Mouse (Mus musculus): ENCODE measurements around the gene Recql.
A peak's percentile ranks its signal among the peaks of the same experiment; 100 is the strongest.

The Recql gene

DNA sequence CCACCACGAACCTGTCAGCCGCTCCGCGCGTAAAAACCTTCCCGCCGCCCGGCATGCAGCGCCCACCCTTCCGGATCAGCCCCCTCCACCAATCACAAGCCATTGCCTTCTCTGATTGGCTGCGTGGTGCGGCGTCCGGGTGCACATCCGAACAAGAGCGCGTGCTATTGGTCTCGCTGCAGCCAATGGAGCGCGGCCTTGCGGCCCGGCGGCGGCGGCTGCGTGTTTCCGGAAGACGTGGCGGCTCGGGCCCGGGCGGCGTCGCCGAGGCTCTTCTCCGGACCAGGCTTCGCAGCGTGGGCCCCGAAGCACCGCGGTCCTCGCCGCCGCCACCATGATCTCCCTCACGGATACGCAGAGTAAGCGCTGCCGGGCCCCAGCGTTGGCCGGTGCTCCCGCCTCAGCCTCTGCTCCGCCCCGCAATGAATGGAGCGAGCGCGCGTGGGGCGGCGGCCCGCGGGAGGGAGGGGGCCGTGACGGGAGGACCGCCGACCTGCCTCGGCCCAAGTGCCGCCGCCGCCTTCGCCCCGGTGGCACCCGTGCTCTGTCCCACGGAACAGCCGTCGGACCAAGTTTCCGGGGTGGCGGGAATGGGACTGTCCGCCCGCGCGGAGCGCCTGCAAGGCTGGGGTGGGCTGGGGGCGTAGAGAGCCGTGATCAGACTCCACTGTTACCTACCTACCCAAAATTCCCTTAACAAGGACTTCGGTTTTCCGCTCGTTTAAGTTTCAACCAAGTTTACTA lies at the start of gene Recql, which contains the start of gene Golt1b:
Gene Recql (minus strand): TSS at position 77 of the 744 bp plus-strand sequence.
Gene Golt1b (plus strand): TSS at position 211 of the 744 bp plus-strand sequence.
- peak; percentile 96 for DNase-seq (ENCODE audit: low read depth, low spot score)

DNA sequence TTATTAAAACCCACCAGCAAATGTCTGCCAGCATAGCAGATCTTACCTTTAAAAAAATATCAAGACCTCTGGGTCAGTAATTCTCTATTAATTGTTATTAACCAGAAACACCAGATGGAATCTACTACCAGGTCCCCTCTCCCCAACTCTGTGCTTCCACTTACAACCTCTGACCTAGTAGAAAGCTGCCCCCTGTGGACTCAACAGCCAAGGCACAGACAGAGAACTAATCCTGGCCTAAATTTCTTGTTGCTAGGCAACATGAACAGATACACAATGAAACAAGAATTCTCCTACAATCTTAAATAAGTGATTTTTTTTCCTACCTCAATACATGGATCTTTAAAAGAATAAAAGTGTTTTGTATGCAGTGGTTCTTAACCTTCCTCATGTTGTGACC lies 42.2 kb upstream of the Recql start:
- DNase-seq (ENCODE audit: low read depth, low spot score), result no peak

DNA sequence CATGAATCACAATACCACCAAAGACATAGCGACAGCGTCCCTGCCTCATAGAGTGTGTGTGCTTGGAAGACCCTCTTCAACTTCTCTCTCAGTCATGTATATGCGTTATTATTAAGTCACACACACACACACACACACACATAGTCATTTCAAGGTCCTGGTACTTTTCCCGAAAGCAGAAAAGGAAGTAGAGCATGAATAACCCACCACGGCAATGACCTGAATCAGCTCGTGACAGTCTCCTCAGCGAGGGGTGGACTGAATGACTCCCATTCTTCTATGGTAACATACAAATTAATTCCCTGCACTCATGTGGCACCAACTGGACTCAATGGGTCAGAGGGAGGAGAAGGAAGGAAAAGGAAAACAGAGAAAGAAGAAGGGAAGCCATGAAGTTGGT lies 38.1 kb upstream of the Recql start:
- no peak for DNase-seq (ENCODE audit: low read depth, low spot score)

DNA sequence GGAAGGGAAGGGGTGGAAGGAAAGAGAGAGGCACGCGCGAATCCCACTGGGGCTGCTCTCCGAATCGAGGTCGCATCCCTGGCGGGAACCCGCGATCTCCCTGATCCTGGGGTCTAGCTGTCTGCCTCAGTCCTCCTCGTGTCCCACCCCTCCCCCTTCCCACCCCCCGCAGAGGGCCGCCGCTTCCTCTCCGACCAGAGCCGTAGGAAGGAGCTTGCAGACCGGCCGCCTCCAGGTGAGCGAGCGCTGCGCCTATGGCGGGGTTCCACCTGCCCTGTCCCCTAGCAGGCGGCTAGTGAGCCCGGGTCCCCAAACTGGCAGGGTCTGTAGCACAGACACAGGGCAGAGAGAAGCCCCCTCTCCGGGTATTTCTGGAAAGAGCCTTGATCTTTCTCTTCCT lies 27.7 kb upstream of the Recql start:
- no peak for DNase-seq (ENCODE audit: low read depth, low spot score)

DNA sequence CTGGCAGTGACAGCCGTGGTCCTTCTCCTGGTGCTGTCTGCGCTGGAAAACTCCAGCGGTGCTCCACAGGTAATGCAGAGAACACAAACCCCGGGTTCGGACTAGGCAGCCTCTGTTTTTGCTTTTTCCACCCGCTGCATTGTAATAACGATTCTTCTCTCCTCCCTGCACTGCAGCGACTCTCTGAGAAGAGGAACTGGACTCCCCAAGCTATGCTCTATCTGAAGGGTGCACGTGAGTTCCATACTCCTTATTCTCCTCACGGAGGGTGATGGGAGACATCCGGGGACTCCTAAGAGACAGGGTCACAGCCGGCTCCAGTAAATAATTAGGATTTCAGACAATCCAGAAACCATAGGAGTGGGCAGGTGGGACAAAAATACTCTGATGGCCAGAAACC lies 27.0 kb upstream of the Recql start:
- DNase-seq (ENCODE audit: low read depth, low spot score), result no peak

DNA sequence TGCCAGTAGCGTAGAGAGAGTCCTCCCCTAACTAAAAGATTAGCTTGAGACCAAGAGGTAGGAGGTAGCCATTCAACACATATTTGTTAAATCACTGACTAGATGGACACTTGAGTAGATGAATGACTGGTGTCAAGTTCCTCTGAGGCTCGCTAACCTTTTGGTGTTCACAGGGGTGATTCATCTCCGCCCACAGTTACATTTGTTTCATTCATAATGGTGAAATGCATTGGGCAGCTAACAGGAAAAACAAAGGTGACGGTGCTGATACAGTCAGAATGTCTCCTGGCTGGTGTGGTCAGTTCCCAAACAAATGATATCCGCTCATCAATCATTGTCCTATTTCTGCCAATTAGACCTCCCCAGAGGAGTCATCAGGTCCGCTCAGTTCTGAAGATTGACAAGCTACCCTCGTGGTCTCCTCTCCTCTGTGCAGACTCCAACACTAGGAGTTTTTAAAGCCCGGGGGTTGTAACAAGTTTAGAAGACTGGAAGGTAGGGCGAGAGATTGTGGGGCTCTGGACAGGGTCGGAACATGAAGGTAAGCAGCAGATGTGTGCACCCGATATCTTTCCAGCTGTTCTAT lies 26.1 kb upstream of the Recql start, which contains the start of gene Spx:
Gene Spx (plus strand): TSS at position 536 of the 586 bp plus-strand sequence.
- DNase-seq (ENCODE audit: low read depth, low spot score), result no peak

DNA sequence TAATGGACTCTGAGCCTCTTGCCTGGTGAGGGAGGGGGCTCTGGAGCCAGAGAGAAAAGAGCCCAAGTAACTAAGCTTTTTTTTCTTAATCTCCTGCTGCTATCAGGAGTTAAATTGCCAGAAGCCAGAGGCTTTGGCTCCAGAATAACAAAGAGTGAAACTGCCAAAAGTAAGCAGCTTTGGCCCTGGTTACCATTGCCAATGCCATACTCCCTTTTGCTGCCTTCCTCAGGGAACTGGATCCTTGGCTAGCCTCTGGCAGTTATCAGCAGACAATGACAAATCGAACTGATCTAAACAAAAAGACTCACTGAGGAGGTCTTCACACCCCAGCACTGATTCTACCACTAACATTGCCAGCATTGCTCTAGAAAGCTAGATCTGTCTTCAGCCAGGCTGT lies 24.3 kb upstream of the Recql start:
- DNase-seq (ENCODE audit: low read depth, low spot score), result no peak

DNA sequence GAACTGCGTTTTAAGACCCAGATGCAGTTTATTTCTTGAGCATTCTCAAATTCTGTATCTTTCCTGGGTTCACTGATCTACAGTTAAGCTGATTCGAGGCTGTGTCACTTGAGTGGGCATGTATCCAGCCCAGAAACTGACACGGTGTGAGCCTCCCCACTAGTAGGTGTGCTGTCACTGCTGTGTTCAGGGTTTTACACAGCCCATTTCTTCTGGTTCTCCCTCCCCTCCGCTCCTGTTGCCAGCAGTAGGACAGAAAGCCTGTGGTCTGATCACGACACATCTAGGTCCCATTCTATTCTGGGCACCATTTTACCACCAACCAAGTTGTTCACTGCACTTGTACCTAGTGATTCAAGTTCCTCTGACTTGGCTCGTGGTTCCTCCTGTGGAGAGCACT lies 8.9 kb upstream of the Recql start:
- no peak for DNase-seq (ENCODE audit: low read depth, low spot score)

DNA sequence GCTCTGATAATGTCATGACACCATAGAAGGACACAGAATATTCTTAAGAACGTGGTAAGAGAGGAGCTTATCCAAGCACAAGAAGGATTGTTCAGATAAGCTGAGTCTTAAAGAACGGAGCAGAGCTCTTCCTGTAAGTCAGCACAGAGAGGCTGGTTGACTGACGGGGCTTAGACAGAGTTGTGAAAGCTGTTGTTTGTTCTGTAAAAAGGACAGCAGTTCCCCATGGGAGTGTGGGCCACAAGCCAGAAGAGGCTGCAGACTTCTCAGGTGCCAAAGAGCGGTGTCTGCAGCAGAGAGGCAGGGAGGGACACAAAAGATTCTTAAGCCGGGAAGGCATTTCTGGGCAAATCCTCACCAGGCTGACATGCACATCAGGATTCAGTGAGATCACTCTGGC lies 7.8 kb upstream of the Recql start:
- DNase-seq (ENCODE audit: low read depth, low spot score), result no peak

DNA sequence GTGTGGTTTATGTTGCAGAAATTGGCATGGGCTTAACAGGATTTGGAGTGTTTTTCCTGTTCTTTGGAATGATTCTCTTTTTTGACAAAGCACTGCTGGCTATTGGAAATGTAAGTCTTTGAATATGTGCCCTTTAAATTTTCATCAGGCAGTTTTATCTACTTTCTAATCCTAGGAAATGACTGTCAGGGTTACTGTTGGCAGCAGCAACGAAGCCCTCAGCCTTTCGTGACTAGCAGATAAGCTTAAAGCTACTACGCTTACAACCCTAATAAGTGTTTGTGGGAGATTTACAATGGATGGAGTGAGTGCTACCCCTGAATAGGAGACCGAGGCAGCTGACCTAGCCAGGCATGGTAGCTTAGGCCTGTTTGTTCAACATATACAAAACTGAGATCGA lies 5.4 kb upstream of the Recql start:
- no peak for DNase-seq (ENCODE audit: low read depth, low spot score)

DNA sequence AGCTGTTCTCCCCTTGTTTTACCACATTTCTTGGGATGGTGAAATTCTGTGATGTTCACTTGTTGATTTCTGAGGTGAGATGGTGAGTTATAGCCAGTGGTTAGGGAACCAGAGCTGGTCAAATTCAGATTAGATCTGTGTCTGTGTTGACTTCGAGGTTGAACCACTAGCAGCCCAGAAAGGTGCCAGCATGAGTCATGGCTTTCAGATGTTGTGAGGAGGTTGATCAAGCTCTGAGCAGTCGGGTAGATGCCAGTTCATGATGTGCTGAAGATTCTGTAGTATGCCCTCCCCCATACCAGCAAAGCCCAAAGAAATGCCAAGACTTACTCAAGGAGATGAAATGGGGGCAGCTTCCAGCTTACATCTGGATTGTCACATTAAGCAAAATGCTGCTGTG lies 2.2 kb upstream of the Recql start:
- DNase-seq (ENCODE audit: low read depth, low spot score), result no peak

DNA sequence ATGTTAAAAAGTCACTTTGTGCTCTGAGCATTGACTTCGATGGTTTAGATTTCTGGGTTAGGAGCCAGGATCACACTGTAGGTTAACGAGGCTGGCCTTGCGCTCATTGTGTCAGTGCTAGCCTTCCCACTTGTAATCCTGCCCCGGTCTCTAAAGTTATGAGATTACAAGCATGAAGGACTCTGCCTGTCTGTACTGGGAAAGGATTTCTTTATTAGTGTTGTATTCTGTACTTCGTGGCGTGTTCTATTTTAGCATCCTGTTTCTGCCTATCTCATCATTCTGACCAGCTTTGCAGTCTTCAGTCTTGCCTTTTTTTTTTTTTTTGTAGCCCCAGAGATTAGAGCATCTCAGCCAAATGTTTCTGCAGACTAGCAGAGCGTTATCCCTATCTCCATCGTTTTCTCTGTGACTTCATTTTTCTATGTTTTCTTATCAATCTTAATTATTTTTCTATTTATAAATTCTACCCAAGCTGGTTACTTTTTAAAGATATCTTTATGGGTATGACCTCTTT lies 926 bp upstream of the Recql start:
- peak; percentile 17 for DNase-seq (ENCODE audit: low read depth, low spot score)

DNA sequence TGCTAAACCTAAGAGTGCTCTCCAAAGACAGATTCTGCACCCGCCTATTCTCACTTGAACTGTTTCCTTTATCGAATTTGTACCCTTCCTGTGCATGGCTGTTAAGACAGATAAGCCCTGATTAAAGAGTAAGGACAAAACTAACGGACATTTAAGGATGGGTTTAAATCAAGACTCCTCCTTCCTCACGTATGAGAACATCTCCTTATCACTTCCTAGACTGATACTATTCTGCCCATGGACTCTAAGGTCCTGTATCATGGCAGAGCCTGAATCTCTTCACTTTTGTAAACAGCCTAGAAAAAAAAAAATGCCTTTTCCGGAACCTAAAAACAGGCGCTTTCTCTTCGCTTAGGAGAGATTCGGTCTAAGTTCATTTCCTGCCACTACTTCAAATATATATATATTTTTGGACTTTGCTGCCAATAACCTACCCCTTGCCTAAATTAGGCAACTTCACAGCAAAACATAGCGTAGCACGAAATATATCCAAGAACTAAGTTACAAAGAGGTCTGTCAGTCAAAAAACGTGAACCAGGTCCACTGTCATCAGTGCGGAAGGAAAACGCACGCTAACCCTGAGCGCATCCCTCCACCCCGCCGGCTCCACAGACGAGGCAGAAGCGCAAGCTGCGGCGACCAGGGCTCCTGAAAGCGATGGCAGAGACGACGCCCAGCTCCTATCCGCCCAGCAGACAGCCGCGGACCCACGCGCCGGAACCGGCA lies 439 bp downstream of the Recql start:
- peak; percentile 11 for DNase-seq (ENCODE audit: low read depth, low spot score)

DNA sequence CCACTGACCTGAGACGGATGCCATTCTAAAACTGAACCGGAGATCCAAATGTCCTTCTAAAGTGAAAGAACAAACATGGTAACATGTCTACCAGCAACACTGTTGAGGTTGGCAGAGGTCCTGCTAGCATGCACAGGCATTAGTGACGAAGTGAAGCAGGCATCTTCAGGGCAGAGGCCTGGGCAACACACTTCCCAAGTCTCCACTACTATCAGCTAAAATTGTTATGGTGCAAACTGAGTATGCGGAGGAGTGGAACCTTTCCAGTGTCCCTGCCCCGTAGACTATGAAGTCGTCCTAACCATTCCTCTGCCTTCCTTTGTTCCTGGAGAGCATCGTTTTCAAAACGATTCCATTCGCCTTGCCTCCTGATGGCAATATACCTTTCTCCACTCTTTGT lies 2.4 kb downstream of the Recql start:
- DNase-seq (ENCODE audit: low read depth, low spot score), result no peak

DNA sequence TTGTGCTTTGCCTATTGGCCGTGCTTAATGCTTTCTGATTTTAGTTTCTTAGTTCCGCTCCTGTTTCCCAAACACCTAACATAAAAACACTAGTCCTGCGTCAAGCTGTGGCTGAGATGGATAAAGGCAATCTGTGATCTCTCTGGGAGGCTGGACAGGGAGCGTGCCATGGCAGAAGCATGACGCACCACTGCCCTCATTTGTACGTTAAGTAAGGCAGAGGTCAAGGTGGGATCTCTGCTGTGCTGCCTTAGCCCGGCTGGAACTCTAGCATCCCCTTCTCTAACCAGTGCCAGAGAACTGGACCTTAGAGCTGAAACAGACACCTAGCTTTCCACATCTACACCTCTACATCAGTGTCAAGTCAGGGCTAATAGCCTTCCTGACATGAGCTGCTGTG lies 5.3 kb downstream of the Recql start:
- no peak for DNase-seq (ENCODE audit: low read depth, low spot score)

DNA sequence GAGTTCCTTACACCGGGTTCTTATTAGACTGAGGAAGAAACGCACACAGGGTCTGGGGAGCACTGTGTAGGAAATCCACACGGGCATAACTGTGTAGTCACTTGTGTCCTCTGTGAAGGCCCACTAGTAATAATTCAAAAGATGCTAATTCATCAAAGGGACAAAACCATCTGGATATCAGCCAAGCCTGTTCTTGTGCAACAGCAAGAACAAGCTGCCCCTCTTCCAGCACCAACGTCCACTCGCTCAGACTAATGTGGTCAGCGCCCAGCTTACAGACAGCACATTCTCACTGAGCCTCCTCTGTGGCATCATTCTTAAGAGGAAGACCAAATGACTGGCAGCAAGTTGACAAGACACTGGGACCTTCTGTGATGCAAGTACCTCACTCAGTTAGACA lies 6.9 kb downstream of the Recql start:
- DNase-seq (ENCODE audit: low read depth, low spot score), result no peak

DNA sequence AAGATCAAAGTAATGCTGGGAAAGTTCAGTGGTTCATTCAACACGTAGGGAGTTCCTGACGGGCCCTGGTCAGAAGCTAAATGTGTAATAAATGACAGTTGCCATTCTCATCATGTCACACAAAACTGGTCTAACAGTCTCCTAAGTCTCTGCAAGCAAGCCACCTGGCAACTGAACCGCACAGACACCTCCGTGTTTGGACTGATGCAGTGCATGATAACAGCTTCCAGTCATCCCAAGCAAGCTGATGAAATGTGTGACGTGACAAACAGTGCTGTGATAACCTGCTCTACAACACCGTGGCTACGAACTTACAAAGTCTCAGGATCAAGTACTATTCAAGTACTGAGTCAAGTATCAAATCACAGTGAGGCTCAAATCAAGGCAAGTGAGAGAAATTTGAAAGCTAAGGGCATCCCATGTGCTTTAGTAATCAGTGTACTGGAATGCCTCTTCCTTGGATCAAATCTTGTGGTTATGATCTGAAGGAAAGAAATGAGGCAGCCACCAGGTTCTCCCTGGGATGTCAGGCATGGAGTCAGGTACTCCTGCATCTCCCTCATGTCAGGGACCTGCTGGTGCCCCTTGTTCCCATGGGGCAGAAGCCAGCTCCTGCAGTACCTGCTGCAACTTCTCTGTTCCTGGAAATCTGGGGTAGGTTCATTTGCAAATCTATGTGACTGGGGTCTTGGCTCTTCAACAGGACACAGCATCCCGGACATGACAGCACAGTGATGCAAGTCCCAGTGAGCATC lies 8.1 kb downstream of the Recql start:
- DNase-seq (ENCODE audit: low read depth, low spot score), result no peak

DNA sequence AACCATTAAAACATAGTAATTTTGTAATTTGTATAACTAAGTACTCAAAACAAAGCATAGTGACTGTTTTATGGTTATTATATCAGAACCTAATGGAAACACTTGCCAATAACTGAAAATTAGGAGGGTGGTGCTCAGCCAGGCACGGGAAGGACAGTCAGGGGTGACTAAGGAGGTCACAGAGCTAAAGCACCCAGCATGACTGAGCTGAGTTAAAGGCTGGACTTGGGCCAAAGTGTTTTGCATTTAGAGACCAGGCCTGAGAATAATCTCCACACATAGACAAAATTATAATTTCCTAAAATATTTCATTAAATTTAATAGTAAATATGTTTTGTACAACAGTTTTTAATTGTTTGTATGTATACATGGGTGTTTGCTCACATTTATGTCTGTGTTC lies 9.8 kb downstream of the Recql start:
- DNase-seq (ENCODE audit: low read depth, low spot score), result no peak

DNA sequence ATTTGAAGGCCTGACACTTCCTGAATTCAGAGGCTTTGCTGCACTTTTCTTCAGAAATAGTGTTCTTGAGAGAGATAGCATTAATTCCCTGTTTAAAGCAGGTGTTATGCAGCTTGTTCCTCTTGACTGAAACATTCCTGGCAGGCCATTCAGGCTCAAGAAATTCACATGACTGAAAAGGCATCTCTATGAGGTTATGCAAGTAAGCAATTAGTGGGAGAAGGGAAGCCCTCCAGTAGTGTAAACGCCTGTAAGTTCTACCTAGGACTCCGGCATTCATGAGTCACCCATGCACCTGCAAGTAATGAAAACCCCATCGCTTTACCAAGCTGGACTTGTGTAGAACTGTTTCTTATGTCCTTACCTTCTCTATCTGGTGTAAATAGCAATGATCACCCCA lies 17.3 kb downstream of the Recql start:
- DNase-seq (ENCODE audit: low read depth, low spot score), result no peak

DNA sequence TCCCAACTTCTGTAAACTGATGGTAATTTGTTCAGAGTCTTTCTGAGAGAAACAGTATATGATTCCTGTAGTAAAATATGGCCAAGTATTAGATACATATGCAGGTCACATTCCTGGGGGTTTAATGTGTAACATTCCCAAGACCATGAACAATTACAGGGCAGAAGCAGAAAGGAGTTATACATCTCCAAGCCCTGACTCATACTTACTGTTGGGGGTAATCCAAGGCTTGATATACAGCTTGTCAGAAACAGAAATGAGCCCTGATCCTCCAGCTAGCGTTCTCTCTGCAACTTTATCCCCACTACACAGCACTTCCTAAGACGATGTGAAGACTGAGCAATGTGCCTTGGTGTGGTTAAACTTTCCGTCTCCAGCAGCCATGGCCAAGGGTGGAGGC lies 19.3 kb downstream of the Recql start:
- no peak for DNase-seq (ENCODE audit: low read depth, low spot score)

DNA sequence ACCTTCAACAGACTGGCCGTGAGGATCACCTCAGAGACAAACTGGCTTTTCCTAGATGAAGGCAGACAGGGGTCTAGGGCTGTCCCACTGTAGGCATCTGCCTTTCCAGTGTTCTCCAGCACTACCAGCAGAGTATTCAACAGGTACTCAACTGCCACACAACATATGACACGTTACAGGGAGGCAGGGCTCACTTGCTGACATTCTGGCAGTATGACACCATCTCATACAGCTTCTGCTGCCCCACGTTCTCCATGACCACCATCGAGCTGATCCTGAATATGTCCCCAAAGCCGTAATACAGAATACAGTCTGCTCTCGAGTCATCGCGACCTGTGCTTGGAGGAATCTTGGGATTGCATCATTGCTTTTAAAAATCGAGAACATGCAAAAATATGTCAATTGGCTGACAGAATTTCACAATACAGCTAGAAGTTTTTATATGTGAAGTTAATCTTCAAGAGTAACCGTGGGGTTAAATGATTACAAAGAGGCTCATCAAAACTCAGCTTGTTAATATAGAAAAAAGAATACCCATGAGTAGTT lies 20.3 kb downstream of the Recql start:
- DNase-seq (ENCODE audit: low read depth, low spot score), result no peak

Data from forelimb bud, embryonic 11.5 days (tissue).